Mouse (Mus musculus): ENCODE measurements at regions not wholly inside any gene's neighbourhood (a gene's known extent, or its start where the extent isn't known, plus 50 kb on each side); places are given as distances from the start of the nearest gene placed in this dataset.

DNA sequence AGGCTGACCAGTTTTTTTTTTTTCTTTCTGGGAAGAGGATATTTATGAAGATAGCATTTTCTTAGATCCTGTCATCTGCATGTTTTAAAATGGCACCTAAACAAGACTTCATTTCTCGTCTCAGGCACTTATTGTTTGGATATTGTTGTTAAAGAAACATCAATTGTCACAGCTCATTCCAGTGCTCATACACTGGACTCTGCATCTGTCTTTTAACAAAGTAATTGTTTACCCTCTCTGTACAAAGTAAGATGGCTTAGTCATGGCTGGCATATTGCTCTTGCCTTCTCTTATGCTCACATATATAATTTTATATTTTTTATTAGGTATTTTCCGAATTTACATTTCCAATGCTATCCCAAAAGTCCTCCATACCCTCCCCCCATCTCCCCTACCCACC, 298.2 kb downstream of the Grxcr1 start:
- no peak for TF ChIP-seq POLR2A (IDR thresholded peaks at IDR 0.05; ENCODE audit: borderline replicate concordance, extremely low read depth, low read depth, low read length)
- TF ChIP-seq CTCF (IDR thresholded peaks at IDR 0.05; ENCODE audit: insufficient read depth, low read length), result no peak

Data from lung, adult 2 months (tissue).